23 mouse cellular contexts compared by ENCODE assay signal in genomic region chr16:46566020-46566581, GRCm38 (mm10).
A peak's percentile ranks its signal among the peaks of the same experiment; 100 is the strongest.
DNase-seq lines count a peak whose midpoint lies in the region; ATAC-seq and TF ChIP-seq lines count a peak whose summit lies in the region.
"Had no signal": no experiment of that assay in that cellular context is flagged by ENCODE, and none has a peak within 500 bp of the region (broad histone marks: within the 10 kb centered on the region; RNA-seq: fewer than 3 reads in every experiment).

No protein-coding gene starts in this region.

- DNase-seq in kidney, postnatal 10 days = peak; percentile 10
- peak; percentile 38 for DNase-seq in right cerebral cortex, adult 18-20 months
- DNase-seq in right cerebral cortex, postnatal 36 days (ENCODE audit: low spot score in 2 of 2) = no peak
- peak; percentile 80 for DNase-seq in adrenal gland, adult 2 months
- peak; percentile 3 for DNase-seq in fibroblast of lung, adult 2 months (ENCODE audit: low read depth)
- DNase-seq in kidney, adult 2 months = no peak
- DNase-seq: cerebellum, adult 11 months; heart, postnatal 14 days; kidney, postnatal 25 days; layer of hippocampus, adult 9-11 months; liver, postnatal 0 days; thymus, postnatal 14 days had no signal

- ATAC-seq in kidney, embryonic 15.5 days (replicated peaks; ENCODE audit: low FRiP score) = no peak
- no peak for ATAC-seq in erythroblast, adult 5-6 weeks (replicated peaks; ENCODE audit: low FRiP score, poor library complexity, severe bottlenecking)
- ATAC-seq: intestine, embryonic 16.5 days; liver, postnatal 0 days; midbrain, embryonic 15.5 days had no signal

- H3K4me1 ChIP-seq in kidney, embryonic 15.5 days = no peaks in the 10 kb centered on the region
- H3K4me1 ChIP-seq in kidney, adult 2 months (ENCODE audit: control insufficient read depth, insufficient read depth, low read length) = no peaks in the 10 kb centered on the region
- H3K4me1 ChIP-seq: embryonic facial prominence, embryonic 13.5 days; forebrain, embryonic 12.5 days; hindbrain, embryonic 13.5 days; limb, embryonic 15.5 days; megakaryocyte, embryonic 14.5 days; midbrain, embryonic 15.5 days; stomach, embryonic 15.5 days had no signal

- H3K27ac ChIP-seq in kidney, embryonic 15.5 days = no peak overlapping the region
- no peak overlapping the region for H3K27ac ChIP-seq in kidney, adult 2 months (ENCODE audit: insufficient read depth, low read depth, low read length)
- H3K27ac ChIP-seq: embryonic facial prominence, embryonic 13.5 days; forebrain, embryonic 12.5 days; hindbrain, embryonic 13.5 days; limb, embryonic 15.5 days; midbrain, embryonic 15.5 days; stomach, embryonic 15.5 days had no signal

- no peaks in the 10 kb centered on the region for H3K27me3 ChIP-seq in kidney, embryonic 15.5 days
- no peaks in the 10 kb centered on the region for H3K27me3 ChIP-seq in kidney, adult 2 months (replicated peaks; ENCODE audit: control insufficient read depth, insufficient read depth, low read length)
- H3K27me3 ChIP-seq: embryonic facial prominence, embryonic 13.5 days; forebrain, embryonic 12.5 days; hindbrain, embryonic 13.5 days; limb, embryonic 15.5 days; megakaryocyte, embryonic 14.5 days; midbrain, embryonic 15.5 days; stomach, embryonic 15.5 days had no signal

- H3K36me3 ChIP-seq in kidney, embryonic 15.5 days = no peaks in the 10 kb centered on the region
- no peaks in the 10 kb centered on the region for H3K36me3 ChIP-seq in kidney, adult 2 months (ENCODE audit: control insufficient read depth, insufficient read depth, low read length)
- H3K36me3 ChIP-seq: embryonic facial prominence, embryonic 13.5 days; forebrain, embryonic 12.5 days; hindbrain, embryonic 13.5 days; limb, embryonic 15.5 days; midbrain, embryonic 15.5 days; stomach, embryonic 15.5 days had no signal

- TF ChIP-seq POLR2A in kidney, adult 2 months (IDR thresholded peaks at IDR 0.05; ENCODE audit: low read depth, low read length) = no peak

- no peak for TF ChIP-seq CTCF in kidney, adult 2 months (conservative IDR thresholded peaks at IDR 0.05; ENCODE audit: insufficient read depth, insufficient read length, low read depth, low read length)

- no peaks in the 10 kb centered on the region for H3K9me3 ChIP-seq in kidney, embryonic 15.5 days (replicated peaks)
- H3K9me3 ChIP-seq: embryonic facial prominence, embryonic 13.5 days; forebrain, embryonic 12.5 days; hindbrain, embryonic 13.5 days; limb, embryonic 15.5 days; megakaryocyte, embryonic 14.5 days; midbrain, embryonic 15.5 days; stomach, embryonic 15.5 days had no signal

- WGBS in kidney, embryonic 15.5 days = 82% methylated on average over 4 of the region's 4 CpGs
- WGBS in kidney, adult 2 months = 70% methylated on average over 4 of the region's 4 CpGs

- H3K4me2 ChIP-seq in kidney, embryonic 15.5 days = no peak overlapping the region
- H3K4me2 ChIP-seq: embryonic facial prominence, embryonic 13.5 days; forebrain, embryonic 12.5 days; heart, embryonic 11.5 days; hindbrain, embryonic 13.5 days; limb, embryonic 15.5 days; midbrain, embryonic 15.5 days; stomach, embryonic 15.5 days had no signal

- no peak overlapping the region for H3K4me3 ChIP-seq in kidney, embryonic 15.5 days (replicated peaks)
- H3K4me3 ChIP-seq in kidney, adult 2 months (ENCODE audit: insufficient read depth, low read depth, low read length) = no peak overlapping the region
- H3K4me3 ChIP-seq: embryonic facial prominence, embryonic 13.5 days; forebrain, embryonic 12.5 days; hindbrain, embryonic 13.5 days; limb, embryonic 15.5 days; megakaryocyte, embryonic 14.5 days; midbrain, embryonic 15.5 days; stomach, embryonic 15.5 days had no signal

- no peak overlapping the region for H3K9ac ChIP-seq in kidney, embryonic 15.5 days
- H3K9ac ChIP-seq: embryonic facial prominence, embryonic 13.5 days; forebrain, embryonic 12.5 days; hindbrain, embryonic 13.5 days; limb, embryonic 15.5 days; liver, postnatal 0 days; midbrain, embryonic 15.5 days; stomach, embryonic 15.5 days had no signal

Comparison
In these comparisons a context has a peak if more than half of its experiments do, and no peak if none do; other contexts are left out.
1. DNase-seq: peak in kidney, postnatal 10 days (single experiment), right cerebral cortex, adult 18-20 months (single experiment), adrenal gland, adult 2 months (single experiment) and fibroblast of lung, adult 2 months (single experiment); none in right cerebral cortex, postnatal 36 days (0 of 2) and kidney, adult 2 months (single experiment).